Mouse (Mus musculus) brain, embryonic 14.5 days (tissue): ENCODE results near the gene Cpeb3. TPM values are rescaled to one million over a fixed set of nuclear protein-coding genes. Genes with fewer than 3 reads are reported as not detected.

Experiments used
- DNase-seq: peaks from one replicate; pipeline ENCODE4 v3.0.0-alpha.2; 2011; ENCODE audit warnings: low read depth
- CTCF ChIP-seq: fragments of 200-500 bp; IDR thresholded peaks from 2 replicates; pipeline ENCODE4 v1.5.1; 2012; ENCODE audit warnings: inconsistent platforms, mild to moderate bottlenecking, moderate library complexity, borderline replicate concordance; ENCODE audit not compliant: insufficient read depth, insufficient read length; ENCODE audit errors: extremely low read depth
- POLR2A ChIP-seq: fragments of 200-500 bp; IDR thresholded peaks from 2 replicates; pipeline ENCODE4 v1.6.1; 2012; ENCODE audit warnings: mild to moderate bottlenecking, inconsistent platforms, borderline replicate concordance; ENCODE audit not compliant: poor library complexity, insufficient read depth, insufficient read length, severe bottlenecking; ENCODE audit errors: extremely low read depth
- polyA plus RNA-seq: library from polyadenylated mRNA; depleted of rRNA; stranded (reverse); fragments of >200 nt; gene quantifications from 2 replicates; pipeline ENCODE4 v1.2.3, GENCODE M21; 2012; rRNA removed

The Cpeb3 gene
- polyA plus RNA-seq, 1 experiment: 20.9 TPM

DNA sequence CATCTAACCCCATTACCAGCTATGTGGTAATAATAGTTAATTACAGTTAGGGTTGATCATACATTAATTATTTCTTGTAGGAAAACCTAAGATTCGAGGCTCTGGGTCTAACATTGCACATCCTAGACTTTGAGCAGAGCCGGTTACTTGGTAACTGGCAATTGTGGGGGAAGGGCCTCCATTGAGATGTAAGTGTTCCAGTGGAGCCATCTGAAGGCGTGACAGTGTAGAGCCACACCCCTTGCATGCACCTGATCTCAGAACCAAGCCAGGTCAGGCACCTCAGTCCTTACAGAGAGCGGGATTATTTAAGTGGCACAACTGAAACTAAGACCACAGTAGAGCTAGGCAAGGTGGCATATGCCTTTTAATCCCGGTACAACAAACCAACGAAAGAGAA, 194.9 kb downstream of the Cpeb3 start:
- DNase-seq: no peak
- no peak for TF ChIP-seq CTCF
- TF ChIP-seq POLR2A: no peak

DNA sequence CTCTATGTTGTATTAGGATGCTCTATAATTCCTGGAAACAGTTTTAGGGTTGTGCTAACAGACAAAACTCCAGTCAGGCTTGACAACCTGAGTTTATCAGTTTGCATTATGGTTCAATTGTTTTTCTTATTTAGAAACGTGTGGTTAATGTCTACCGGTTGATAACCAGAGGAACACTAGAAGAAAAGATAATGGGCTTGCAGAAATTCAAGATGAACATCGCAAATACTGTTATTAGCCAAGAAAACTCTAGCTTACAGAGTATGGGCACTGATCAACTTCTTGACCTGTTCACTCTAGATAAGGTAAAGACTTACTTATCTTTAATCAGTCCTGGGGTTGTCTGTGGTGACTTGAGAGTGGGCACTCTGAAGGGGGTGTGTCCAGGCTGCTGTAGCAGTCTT, 198.5 kb downstream of the Cpeb3 start:
- no peak for TF ChIP-seq CTCF
- no peak for TF ChIP-seq POLR2A
- DNase-seq: no peak

DNA sequence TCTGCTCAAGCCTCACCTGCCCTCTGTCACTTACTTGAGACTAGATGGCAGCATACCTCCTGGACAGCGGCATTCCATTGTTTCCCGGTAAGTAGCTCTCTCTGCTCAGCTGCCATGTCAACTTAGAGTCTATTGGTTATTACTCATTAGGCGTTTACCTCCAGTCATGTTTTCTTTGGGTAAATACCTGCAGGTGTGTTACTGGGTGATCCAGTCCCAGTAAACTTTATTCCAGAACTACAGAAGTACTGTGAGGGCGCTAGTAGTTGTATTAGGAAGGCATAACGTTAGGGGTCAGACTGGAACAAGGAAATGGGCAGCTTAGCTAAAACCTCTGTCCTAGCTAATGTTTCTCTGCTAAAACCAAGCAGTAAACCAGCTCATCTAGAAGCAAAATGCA, 203.8 kb downstream of the Cpeb3 start:
- TF ChIP-seq POLR2A: no peak
- TF ChIP-seq CTCF: no peak
- DNase-seq: no peak

Other genes starting within 250 kb of the Cpeb3 start
- gene March5, start 1.1 kb downstream of the Cpeb3 start, polyA plus RNA-seq: 88.9 and 98.1 TPM in 2 replicates
- gene Ide, start 129.3 kb upstream of the Cpeb3 start, polyA plus RNA-seq: 18.9 and 24.7 TPM in 2 replicates
- 18.5 and 28.8 TPM in 2 replicates for gene Kif11, start 167.8 kb upstream of the Cpeb3 start, polyA plus RNA-seq
- gene Hhex, start 226.2 kb upstream of the Cpeb3 start, polyA plus RNA-seq: 1.8 and 2.7 TPM in 2 replicates